Mouse (Mus musculus): ENCODE measurements around the gene Mbnl2. TPM values are rescaled to one million over a fixed set of nuclear protein-coding genes. Genes with fewer than 3 reads are reported as not detected.

The Mbnl2 gene
- polyA plus RNA-seq, 1 experiment from 2014 or later = 20.0 TPM

DNA sequence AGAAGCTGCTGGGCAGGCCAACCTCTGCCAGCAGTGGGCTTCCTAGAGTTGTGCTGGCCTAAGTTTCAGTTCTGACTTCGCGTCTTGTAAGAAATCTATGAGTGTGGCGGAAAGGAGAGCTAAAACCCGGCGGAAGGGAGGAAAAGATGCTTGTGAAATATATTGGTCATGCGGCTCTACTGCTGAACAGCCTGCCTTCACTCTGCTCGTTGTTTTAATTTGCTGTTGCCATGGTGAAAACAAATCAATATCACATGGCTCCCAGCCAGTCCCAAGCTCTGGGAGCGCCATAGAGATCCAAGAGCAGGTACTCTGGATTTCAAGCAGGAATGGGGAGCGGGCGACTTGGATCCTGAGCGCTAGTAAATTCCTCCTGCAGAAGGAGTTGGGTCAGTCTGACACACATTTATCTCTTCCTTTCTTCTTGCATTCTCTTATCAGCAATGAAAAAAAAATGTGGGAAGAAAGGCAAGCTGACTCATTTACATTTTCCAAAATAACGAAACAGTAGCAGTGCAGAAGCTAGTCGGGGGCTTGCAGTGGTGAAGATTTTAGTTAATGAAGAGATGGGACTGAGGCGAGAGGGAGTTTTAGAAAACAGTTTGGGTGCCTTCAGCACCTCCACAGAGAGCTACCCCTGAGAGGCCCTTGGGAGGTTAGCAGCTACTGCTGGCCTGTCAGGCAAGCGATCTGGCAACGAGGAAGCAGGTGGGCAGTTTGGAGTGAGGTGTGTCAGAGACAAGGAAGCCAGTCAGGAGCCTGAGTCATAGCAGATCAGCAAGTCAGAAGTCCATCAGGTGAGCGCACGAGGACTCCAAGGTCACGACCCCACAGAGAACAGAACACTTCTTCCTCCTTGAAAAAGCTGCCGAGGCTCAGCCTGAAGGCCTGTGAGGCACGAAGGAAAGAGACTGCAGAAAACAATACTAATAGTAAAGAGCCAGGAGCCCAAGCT, 3.1 kb downstream of the Mbnl2 start:
- Histone ChIP-seq H3K36me3 (replicated peaks) (no peaks in the 10 kb centered on the region), H3K4me1 (peaks cover 45% of the 10 kb centered on the region), H3K9ac (peak overlapping the region; percentile 22; the same call in 1 of the 2 replicates), H3K4me2 (peak overlapping the region; percentile 62), H3K9me3 (no peaks in the 10 kb centered on the region), H3K4me3 (peak overlapping the region; percentile 70), H3K27me3 (replicated peaks) (no peaks in the 10 kb centered on the region), H3K27ac (peak overlapping the region; percentile 47)
- WGBS = 38% methylated on average over 21 of the region's 21 CpGs
- no peak for ATAC-seq (replicated peaks)

DNA sequence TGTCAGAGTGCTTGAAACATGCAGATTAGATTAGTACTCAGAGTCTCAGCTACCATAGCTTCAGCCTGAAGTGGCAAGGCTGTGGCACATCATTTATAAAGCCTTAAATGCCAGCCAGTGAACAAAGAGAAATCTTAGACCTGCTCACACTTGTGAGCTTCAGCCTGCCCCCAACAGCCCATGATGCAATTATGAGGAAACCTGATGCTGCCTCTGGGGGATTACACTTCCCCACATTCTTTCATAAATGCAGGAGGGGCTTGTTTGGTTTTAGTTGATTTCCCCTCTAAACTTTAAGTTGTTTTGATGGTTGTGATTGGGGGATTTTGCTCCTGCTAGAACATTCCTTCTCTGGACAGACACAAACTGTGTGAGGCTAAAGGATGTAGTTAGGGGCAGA, 4.7 kb downstream of the Mbnl2 start:
- Histone ChIP-seq H3K4me2 (no peak overlapping the region), H3K4me3 (no peak overlapping the region), H3K4me1 (peaks cover 40% of the 10 kb centered on the region), H3K27me3 (replicated peaks) (no peaks in the 10 kb centered on the region), H3K9me3 (no peaks in the 10 kb centered on the region), H3K9ac (no peak overlapping the region), H3K27ac (no peak overlapping the region), H3K36me3 (replicated peaks) (no peaks in the 10 kb centered on the region)
- ATAC-seq (replicated peaks) = no peak

DNA sequence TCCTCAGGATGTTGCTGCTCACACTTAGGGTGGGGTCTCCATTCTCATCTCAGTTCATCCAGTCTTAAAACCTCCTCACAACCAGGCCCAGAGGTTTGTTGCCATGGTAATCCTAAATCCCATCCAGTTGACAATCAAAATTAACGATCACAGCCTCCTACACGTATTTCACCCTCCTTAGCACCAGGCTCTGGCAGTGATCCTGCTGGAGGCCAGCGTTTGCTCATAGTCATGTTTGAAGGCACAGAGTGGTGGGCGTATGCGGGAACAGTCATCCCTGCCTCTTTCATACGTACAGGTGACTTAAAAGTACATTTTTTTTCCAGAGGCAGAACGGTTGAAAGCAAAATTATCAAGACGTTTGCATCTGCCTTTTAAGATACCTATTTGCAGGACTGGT, 8.3 kb downstream of the Mbnl2 start:
- Histone ChIP-seq H3K9me3 (no peaks in the 10 kb centered on the region), H3K27me3 (replicated peaks) (no peaks in the 10 kb centered on the region), H3K4me3 (no peak overlapping the region), H3K36me3 (replicated peaks) (no peaks in the 10 kb centered on the region), H3K9ac (no peak overlapping the region), H3K4me1 (peaks cover 25% of the 10 kb centered on the region), H3K4me2 (no peak overlapping the region), H3K27ac (no peak overlapping the region)
- 70% methylated on average over 8 of the region's 8 CpGs for WGBS
- ATAC-seq (replicated peaks) = no peak

DNA sequence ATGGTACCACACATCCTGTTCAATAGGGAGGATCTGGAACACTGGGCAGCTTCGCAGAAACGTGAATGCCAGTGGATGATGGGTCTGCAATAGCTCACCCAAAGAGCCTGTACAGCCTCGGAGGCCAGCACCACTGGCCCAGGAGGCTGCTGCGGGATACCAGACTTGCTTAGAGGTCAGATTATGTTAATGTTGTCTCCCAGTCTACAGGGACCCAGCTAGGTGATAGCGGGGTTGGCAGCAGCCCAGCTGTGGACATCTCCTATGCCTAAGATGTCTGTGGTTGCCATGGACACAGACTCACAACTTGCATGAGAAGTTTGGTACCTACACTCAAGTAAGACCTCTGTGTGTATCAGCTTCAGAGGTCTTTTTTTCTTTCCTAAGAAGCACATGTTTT, 9.0 kb downstream of the Mbnl2 start:
- no peak for ATAC-seq (replicated peaks)
- Histone ChIP-seq H3K36me3 (replicated peaks) (no peaks in the 10 kb centered on the region), H3K4me3 (no peak overlapping the region), H3K9me3 (no peaks in the 10 kb centered on the region), H3K27me3 (replicated peaks) (no peaks in the 10 kb centered on the region), H3K9ac (no peak overlapping the region), H3K4me1 (peaks cover 20% of the 10 kb centered on the region), H3K4me2 (no peak overlapping the region), H3K27ac (no peak overlapping the region)
- 79% methylated on average over 5 of the region's 5 CpGs for WGBS

DNA sequence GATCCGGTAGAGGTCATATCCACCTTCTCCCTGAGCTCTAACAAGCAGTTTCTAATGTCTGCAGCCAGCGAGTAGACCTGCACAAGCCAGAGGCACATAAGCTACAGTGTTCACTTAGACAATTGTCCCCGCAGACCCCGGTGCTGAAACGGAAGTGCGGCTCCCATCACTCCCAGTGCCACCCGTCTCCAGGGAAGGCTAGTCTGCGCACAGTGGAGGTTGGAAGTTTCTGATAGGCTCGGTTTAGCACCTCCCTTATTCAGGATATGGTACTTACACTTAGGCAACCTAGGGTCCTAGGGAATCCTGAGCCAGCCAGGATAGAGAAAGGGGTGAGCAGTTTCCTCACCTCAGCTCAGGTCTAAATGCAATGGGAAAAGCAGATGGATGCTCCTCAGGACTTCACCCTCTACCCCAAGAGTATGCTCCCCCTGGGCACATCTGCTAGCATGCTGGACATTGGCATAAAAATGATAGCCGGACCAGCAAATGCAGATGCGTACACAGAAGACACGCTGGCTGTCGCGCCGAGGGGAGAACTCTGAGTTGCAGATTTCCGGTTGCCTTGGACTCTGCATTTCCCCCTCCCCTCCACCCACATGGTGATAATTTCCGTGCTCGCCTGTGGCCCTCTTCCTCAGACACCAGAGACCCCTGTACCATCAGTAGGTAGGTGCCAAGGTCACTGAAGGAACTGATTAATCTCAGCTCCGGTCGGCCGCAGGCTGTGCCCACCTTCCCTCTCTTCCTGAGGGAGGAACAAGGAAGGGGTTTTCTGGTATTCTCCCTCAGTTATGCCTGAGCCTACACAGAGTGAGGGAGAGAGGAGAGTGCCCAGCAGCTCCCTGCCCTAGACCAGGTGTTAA, 11.9 kb downstream of the Mbnl2 start:
- no peaks in the 10 kb centered on the region for H3K36me3 ChIP-seq (replicated peaks)
- 60% methylated on average over 21 of the region's 21 CpGs for WGBS
- no peak overlapping the region for H3K4me3 ChIP-seq
- H3K4me1 ChIP-seq = peaks cover 12% of the 10 kb centered on the region
- H3K27me3 ChIP-seq (replicated peaks) = no peaks in the 10 kb centered on the region
- no peak overlapping the region for H3K9ac ChIP-seq
- ATAC-seq (replicated peaks) = 0 out of 2 replicates have a peak, but pooled peaks have one; percentile 32
- no peak overlapping the region for H3K27ac ChIP-seq
- H3K4me2 ChIP-seq = no peak overlapping the region
- H3K9me3 ChIP-seq = no peaks in the 10 kb centered on the region

DNA sequence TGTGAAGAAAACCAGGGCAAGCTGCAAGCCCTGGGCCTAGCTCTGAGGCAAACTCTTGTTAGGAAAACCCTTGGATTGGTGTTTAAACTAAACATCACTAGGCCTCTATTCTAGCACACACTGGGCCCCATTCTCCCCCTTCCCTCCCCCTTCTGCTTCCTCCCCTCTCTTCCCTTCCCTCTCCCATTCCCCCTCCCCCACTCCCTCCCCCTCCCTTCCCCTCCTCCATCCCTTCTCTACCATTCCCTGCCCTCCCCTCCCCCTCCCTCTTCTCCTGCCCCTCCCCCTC, 12.5 kb downstream of the Mbnl2 start:
- H3K27ac ChIP-seq = no peak overlapping the region
- ATAC-seq (replicated peaks) = no peak

DNA sequence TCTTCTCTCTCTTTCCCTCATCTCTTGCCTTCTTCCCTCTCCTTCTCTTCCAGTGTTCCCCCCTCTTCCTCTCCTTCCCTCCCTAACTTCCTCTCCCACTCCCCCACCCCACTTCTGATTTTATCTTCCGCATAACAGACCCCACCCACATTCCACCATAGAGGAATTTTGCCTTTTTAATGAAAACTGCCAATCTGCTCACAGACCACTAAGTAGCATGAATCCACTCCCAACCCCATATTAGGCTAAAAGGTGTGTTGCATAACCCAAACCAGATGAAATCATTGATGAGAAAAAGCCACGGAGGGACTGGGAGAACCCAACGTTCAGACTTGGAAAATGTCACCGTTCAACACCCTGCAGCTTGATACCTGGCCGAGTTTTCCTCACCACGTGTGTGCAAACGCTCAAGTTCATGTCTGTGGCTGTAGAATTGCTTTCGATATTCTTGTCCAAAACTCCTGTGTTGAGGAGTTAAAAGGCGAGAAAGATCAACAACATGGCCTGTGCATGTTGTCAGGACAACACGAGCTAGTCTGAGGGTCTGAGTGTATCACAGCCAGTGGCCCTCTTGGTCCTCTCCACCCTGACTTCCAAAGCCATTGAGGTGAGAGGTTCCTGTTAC, 13.0 kb downstream of the Mbnl2 start:
- no peak overlapping the region for H3K9ac ChIP-seq
- H3K4me2 ChIP-seq = no peak overlapping the region
- no peak for ATAC-seq (replicated peaks)
- H3K36me3 ChIP-seq (replicated peaks) = no peaks in the 10 kb centered on the region
- H3K27me3 ChIP-seq (replicated peaks) = no peaks in the 10 kb centered on the region
- no peak overlapping the region for H3K4me3 ChIP-seq
- H3K9me3 ChIP-seq = no peaks in the 10 kb centered on the region
- no peak overlapping the region for H3K27ac ChIP-seq
- peaks cover 12% of the 10 kb centered on the region for H3K4me1 ChIP-seq
- WGBS = 92% methylated on average over 10 of the region's 10 CpGs

More for the DNA sequence above, 12.5 kb downstream of the Mbnl2 start:
- peaks cover 12% of the 10 kb centered on the region for H3K4me1 ChIP-seq
- no peaks in the 10 kb centered on the region for H3K36me3 ChIP-seq (replicated peaks)
- no peak overlapping the region for H3K4me3 ChIP-seq
- no peaks in the 10 kb centered on the region for H3K9me3 ChIP-seq
- H3K27me3 ChIP-seq (replicated peaks) = no peaks in the 10 kb centered on the region
- H3K4me2 ChIP-seq = no peak overlapping the region
- H3K9ac ChIP-seq = no peak overlapping the region

DNA sequence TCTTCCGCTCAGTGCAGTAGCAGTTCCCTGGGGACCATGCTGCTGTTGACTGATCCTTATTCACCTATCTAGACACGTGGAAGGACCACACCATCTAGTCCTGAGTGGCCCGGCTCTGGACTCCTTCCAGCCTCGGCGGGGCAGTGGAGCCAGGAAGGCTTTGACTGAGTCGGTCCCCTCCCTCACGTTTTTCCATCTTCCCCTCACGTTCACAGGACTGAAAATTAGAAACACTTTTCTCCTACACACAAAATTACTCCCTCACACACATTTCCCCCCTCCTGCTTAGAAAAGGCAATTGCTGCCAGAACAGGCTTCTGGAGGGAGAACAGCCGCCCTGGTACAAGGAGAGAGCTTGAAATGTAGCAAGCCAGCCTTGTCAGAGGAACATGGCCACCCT, 13.6 kb downstream of the Mbnl2 start:
- no peaks in the 10 kb centered on the region for H3K9me3 ChIP-seq
- no peak overlapping the region for H3K9ac ChIP-seq
- H3K4me2 ChIP-seq = no peak overlapping the region
- H3K4me3 ChIP-seq = no peak overlapping the region
- WGBS = 88% methylated on average over 9 of the region's 9 CpGs
- no peaks in the 10 kb centered on the region for H3K36me3 ChIP-seq (replicated peaks)
- peaks cover 12% of the 10 kb centered on the region for H3K4me1 ChIP-seq
- no peak overlapping the region for H3K27ac ChIP-seq
- no peaks in the 10 kb centered on the region for H3K27me3 ChIP-seq (replicated peaks)
- ATAC-seq (replicated peaks) = no peak

DNA sequence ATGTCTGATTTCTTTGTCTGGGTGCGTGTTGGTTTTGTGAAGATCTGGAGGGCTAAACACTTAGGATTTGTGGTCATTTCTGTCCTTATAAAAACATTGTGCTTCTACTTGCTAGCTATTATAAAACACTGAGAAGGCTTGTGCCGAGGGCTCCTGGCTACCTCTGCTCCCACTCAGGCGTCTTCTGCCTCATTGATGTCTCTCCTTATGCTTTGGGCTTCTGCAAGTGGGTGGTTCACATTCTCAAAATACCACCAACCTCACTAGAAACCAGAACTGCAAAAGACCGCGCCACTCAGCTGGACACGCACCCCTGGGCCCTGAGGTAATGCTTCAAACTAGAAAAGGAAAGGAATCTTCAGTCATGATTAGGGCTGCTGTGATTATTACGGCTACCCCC, 14.1 kb downstream of the Mbnl2 start:
- WGBS = 88% methylated on average over 7 of the region's 7 CpGs
- H3K27ac ChIP-seq = no peak overlapping the region
- no peaks in the 10 kb centered on the region for H3K9me3 ChIP-seq
- H3K36me3 ChIP-seq (replicated peaks) = no peaks in the 10 kb centered on the region
- no peak for ATAC-seq (replicated peaks)
- H3K9ac ChIP-seq = no peak overlapping the region
- H3K4me1 ChIP-seq = peaks cover 12% of the 10 kb centered on the region
- H3K4me2 ChIP-seq = no peak overlapping the region
- H3K27me3 ChIP-seq (replicated peaks) = no peaks in the 10 kb centered on the region
- H3K4me3 ChIP-seq = no peak overlapping the region

DNA sequence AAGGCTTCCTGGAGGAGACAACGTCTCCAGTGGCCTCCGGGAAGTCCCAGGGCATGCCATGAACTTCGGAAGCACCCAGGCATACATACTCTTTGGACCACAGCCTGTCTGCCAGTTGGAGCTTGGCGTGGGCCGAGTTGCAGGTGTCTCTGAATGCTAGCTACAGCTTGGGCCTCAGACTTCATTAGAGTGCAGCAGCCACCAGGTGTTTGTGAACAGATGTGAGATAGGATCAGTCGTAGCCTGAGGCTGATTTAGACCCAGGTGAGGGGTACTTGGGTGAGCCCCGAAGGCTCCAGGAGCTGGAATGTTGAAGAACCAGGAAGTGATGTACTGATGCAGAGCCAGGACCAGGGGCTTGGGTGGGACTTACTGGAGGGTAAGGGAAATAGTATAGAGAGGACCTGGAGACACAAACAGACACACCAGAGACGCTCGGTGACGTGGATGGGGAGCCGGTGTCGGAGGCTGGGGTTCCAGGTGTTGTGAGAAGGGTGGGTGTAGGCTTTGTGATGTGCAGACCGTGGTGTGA, 15.8 kb downstream of the Mbnl2 start:
- 94% methylated on average over 13 of the region's 13 CpGs for WGBS
- Histone ChIP-seq H3K36me3 (replicated peaks) (no peaks in the 10 kb centered on the region), H3K9me3 (no peaks in the 10 kb centered on the region), H3K9ac (no peak overlapping the region), H3K4me2 (no peak overlapping the region), H3K27me3 (replicated peaks) (no peaks in the 10 kb centered on the region), H3K4me3 (no peak overlapping the region), H3K27ac (no peak overlapping the region), H3K4me1 (peaks cover 17% of the 10 kb centered on the region)
- ATAC-seq (replicated peaks) = no peak

DNA sequence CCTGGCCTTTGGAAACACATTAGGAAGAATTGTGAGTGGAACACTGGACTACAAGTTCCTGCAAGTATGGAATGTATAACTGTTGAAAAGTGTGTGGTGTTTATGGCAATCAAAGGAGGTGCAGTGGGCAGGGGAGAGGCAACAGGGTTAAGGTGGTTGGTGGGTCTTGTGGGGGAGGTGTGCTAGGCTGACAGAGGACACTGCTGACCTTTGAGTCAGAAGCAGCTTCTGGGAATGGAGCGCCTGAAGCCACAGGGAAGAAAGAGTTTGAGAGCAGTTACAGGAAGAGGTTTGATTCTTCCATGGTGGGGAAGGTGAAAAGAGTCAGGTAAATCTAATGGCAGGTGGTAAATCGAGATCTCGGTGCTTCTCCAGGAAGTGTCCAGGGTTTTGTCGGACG, 16.7 kb downstream of the Mbnl2 start:
- Histone ChIP-seq H3K27ac (no peak overlapping the region), H3K27me3 (replicated peaks) (no peaks in the 10 kb centered on the region), H3K4me3 (no peak overlapping the region), H3K9ac (no peak overlapping the region), H3K9me3 (no peaks in the 10 kb centered on the region), H3K4me1 (peaks cover 20% of the 10 kb centered on the region), H3K36me3 (replicated peaks) (no peaks in the 10 kb centered on the region), H3K4me2 (no peak overlapping the region)
- WGBS = 89% methylated on average over 5 of the region's 5 CpGs
- ATAC-seq (replicated peaks) = no peak

DNA sequence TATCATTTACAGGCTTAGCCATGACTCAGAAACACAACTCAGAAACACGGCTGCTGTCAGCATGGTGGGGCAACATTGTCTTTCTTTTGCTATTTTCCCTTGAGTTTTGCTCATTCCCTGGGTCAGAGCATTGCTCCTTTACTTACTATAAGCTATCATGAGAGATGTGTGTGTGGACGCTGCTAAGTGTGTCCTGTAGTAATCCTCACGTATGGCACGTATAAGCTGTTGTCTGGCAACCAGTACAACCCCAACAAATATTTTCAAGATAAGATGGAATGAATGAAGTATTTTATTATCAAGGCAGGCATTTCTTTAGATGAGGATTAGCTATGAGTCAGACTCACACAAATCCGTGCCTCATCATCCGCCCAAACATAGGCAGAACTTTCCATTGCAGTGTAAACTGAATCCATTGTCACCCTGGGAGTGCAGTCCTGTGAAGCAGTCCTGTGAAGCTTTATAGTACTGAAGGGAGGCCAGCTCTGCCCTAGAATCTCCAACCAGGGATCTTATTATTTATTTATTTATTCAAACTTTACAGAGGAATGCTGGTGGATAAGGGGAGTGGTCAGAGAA, 17.2 kb downstream of the Mbnl2 start:
- H3K27ac ChIP-seq = no peak overlapping the region
- H3K36me3 ChIP-seq (replicated peaks) = no peaks in the 10 kb centered on the region
- H3K9me3 ChIP-seq = no peaks in the 10 kb centered on the region
- 63% methylated on average over 6 of the region's 6 CpGs for WGBS
- H3K4me2 ChIP-seq = no peak overlapping the region
- peaks cover 15% of the 10 kb centered on the region for H3K4me1 ChIP-seq
- H3K27me3 ChIP-seq (replicated peaks) = no peaks in the 10 kb centered on the region
- H3K4me3 ChIP-seq = no peak overlapping the region
- no peak for ATAC-seq (replicated peaks)
- H3K9ac ChIP-seq = no peak overlapping the region

Measured in midbrain, embryonic 15.5 days (tissue).